Mouse (Mus musculus): Measurements from ENCODE around the gene H2al1d.

H2al1d gene

GRCm38 (mm10) chrX:11308524-11308923 is at the start of gene H2al1d:
Gene H2al1d, plus strand, starts transcription at chrX:11308824.
- WGBS = no CpG with 5 or more reads among the region's 6 CpGs

- 90% methylated on average over 8 of the region's 8 CpGs for WGBS
Observed at GRCm38 (mm10) chrX:11264918-11265317, 43.7 kb upstream of the H2al1d start.

- WGBS = 43% methylated on average over 7 of the region's 7 CpGs
Observed at GRCm38 (mm10) chrX:11267791-11268190, 40.8 kb upstream of the H2al1d start.

GRCm38 (mm10) chrX:11269074-11269473 is 39.5 kb upstream of the H2al1d start:
- WGBS = 72% methylated on average over 3 of the region's 3 CpGs

- 95% methylated on average over 3 of the region's 3 CpGs for WGBS
Observed at GRCm38 (mm10) chrX:11273190-11273589, 35.4 kb upstream of the H2al1d start.

GRCm38 (mm10) chrX:11277083-11277482 is 31.5 kb upstream of the H2al1d start:
- WGBS = 49% methylated on average over 6 of the region's 6 CpGs

- 58% methylated on average over 2 of the region's 2 CpGs for WGBS
Observed at GRCm38 (mm10) chrX:11280741-11281140, 27.9 kb upstream of the H2al1d start.

GRCm38 (mm10) chrX:11288306-11288882 is 20.2 kb upstream of the H2al1d start:
- 68% methylated on average over 14 of the region's 14 CpGs for WGBS

- WGBS = 59% methylated on average over 4 of the region's 4 CpGs
Observed at GRCm38 (mm10) chrX:11289244-11289643, 19.4 kb upstream of the H2al1d start.

- WGBS = no CpG with 5 or more reads among the region's 3 CpGs
Observed at GRCm38 (mm10) chrX:11298957-11299356, 9.7 kb upstream of the H2al1d start, which contains the start of gene H2al1a. Gene H2al1a, plus strand, starts transcription at chrX:11299257.

- 88% methylated on average over 1 of the region's 3 CpGs for WGBS
Observed at GRCm38 (mm10) chrX:11302132-11302531, 6.5 kb upstream of the H2al1d start, which contains the start of gene H2al1b. Gene H2al1b, plus strand, starts transcription at chrX:11302432.

- 86% methylated on average over 1 of the region's 6 CpGs for WGBS
Observed at GRCm38 (mm10) chrX:11305355-11305754, 3.3 kb upstream of the H2al1d start, which contains the start of gene H2al1c. Gene H2al1c, plus strand, starts transcription at chrX:11305655.

- no CpG with 5 or more reads among the region's 3 CpGs for WGBS
Observed at GRCm38 (mm10) chrX:11311634-11312033, 3.0 kb downstream of the H2al1d start, which contains the start of gene H2al1e. Gene H2al1e, plus strand, starts transcription at chrX:11311934.

GRCm38 (mm10) chrX:11314858-11315257 is 6.2 kb downstream of the H2al1d start, which contains the start of gene H2al1f:
Gene H2al1f, plus strand, starts transcription at chrX:11315158.
- no CpG with 5 or more reads among the region's 6 CpGs for WGBS

GRCm38 (mm10) chrX:11317956-11318355 is 9.3 kb downstream of the H2al1d start, which contains the start of gene H2al1g:
Gene H2al1g, plus strand, starts transcription at chrX:11318256.
- WGBS = no CpG with 5 or more reads among the region's 3 CpGs

- WGBS = no CpG with 5 or more reads among the region's 6 CpGs
Observed at GRCm38 (mm10) chrX:11321192-11321591, 12.6 kb downstream of the H2al1d start, which contains the start of gene H2al1h. Gene H2al1h, plus strand, starts transcription at chrX:11321492.

GRCm38 (mm10) chrX:11324359-11324758 is 15.7 kb downstream of the H2al1d start, which contains the start of gene H2al1i:
Gene H2al1i, plus strand, starts transcription at chrX:11324659.
- WGBS = 92% methylated on average over 2 of the region's 5 CpGs

- 96% methylated on average over 2 of the region's 2 CpGs for WGBS
Observed at GRCm38 (mm10) chrX:11327522-11327921, 18.9 kb downstream of the H2al1d start, which contains the start of gene H2al1j. Gene H2al1j, plus strand, starts transcription at chrX:11327822.

GRCm38 (mm10) chrX:11345762-11346161 is 37.1 kb downstream of the H2al1d start:
- WGBS = 68% methylated on average over 9 of the region's 9 CpGs

GRCm38 (mm10) chrX:11346756-11347155 is 38.1 kb downstream of the H2al1d start:
- WGBS = 83% methylated on average over 3 of the region's 3 CpGs

All from cerebral cortex, adult 2 months (tissue).